Mouse (Mus musculus): ENCODE data around the gene Wdfy1.

The Wdfy1 gene

DNA sequence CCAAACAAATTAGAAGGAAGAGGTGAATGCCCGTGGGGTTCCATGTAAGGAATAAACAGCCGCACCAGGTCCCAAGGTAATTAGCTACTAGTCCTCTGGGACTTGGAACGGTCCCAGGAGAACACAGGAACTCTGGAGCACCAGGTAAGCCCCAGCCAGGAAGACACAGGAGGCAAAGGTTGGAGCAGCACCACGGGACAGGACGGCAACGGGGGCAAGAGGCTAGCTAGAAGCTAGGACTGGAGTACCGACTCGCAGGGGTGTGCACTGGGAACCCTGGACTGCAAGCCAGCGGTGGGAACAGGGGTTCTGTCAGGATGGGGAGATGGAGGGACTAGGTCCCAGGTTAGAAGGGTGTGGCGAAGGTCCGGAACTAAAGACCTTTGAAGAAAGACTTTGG lies 15.3 kb downstream of the Wdfy1 start:
- no peak for DNase-seq (ENCODE audit: low spot score)

DNA sequence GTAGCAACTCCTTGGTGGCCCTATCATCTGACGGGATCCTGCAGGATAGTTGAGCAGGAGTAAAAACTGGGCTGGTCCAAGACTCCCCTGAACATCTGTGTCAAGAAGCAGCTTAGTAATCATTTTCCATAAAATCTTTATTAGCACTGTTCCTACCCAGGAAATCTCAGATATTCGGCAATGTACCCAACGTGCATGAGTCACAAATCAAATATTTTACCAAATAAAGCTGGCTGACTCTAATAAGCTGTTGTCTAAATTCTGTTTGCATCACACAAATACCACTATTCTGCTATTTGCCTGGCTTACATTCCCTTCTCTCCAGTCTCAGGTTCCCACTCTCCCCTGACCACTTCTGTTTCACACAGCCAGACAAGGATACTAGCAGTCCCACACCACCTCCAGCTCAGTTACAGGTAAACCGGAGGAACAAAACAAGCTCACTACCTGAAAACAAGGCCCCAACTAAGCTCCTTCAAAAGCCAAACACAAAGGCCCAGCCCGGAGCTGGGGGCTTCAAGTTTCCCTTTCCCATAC lies 16.4 kb downstream of the Wdfy1 start:
- DNase-seq (ENCODE audit: low spot score): no peak

DNA sequence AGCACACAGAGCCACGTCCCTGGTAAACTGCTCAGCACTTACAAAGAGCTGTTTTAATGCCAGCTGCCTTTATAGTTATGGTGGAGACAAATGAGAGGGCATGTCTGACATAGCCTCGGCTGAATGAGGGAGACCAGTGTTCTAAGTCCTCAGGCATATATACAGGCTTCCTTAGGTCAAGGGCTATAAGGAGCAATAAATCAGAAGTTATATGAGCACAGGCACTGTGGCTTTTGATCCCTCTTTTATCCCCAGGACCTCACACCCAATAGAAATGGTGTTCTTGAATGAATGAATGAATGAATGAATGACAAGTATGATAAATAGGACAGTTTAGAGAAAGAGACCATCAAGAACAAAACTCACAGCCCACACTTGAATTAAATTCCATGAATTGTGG lies 16.9 kb downstream of the Wdfy1 start:
- no peak for DNase-seq (ENCODE audit: low spot score)

DNA sequence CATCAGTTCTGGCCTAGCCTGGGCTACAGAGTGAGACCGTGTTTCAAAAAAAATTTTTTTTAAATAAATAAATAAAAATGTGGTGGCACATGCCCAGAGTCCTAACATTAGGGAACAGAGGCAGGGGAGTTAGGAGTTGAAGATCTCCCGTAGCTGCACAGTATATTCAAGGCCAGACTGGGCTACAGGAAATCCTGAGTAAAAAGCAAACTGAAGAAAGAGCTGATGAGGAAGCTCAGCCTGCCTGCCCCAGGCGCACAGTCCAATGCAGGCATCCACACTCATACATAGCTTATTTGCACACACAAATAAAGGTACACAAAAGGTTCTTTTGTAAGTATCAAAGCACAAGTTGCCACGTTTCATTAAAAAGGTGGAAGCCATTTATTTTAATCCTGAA lies 18.3 kb downstream of the Wdfy1 start:
- no peak for DNase-seq (ENCODE audit: low spot score)

DNA sequence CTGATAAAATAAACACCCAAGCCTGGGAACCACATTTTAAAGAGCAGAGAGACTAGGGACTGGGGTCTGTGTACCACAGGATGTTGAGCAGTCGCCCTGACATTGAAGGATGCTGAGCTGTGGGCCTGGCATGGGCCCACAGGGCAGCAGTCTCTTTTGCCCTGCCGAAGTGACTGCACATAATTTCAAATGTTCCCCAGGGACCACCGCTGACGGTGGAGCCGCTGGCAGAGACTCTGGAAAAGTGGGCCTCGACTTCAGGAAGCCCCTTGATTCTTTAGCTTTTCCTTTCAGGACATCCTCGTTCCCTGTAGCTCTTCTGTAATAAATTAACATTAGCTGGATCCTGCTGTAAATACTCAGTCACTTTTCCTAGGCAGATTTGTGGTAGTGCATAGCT lies 18.8 kb downstream of the Wdfy1 start:
- no peak for DNase-seq (ENCODE audit: low spot score)

DNA sequence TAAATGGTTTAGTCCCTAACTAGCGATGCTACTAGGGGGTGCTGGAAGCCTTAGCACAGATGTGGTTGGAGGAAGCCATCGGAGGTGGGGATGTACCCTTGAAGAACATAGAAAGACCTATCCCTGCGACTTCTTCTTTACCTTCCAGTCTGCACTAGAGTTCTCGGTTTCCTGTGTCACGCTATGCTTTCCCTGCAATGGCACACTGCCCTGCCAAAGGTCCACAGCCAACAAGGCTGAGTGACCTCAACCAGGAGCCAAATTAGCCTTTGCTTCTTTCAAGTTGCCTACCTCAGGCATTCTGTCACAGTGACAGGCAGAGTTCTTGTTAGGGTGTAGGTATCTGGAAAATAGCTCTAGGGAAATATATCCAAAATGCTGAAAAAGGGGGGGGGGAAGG lies 19.5 kb downstream of the Wdfy1 start:
- DNase-seq (ENCODE audit: low spot score): no peak

DNA sequence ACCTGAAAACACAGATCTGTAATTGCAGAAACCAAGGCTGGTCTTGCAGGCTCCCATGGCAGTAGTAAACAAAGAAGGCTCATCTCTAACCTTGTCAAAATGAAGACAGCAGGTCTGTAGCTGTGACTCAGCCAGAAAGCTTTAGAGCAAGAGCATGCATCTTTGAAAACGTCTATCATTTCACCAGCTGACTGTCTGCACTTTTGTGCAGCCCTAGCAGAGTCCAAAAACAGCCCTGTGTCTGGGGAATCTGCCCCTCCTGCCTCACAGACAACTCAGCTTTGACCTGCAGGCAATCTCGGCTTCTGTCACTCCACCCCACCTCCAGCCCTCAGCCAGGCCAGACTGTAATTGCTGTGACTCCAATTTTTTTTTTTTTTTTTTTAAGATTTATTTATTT lies 20.6 kb downstream of the Wdfy1 start:
- no peak for DNase-seq (ENCODE audit: low spot score)

DNA sequence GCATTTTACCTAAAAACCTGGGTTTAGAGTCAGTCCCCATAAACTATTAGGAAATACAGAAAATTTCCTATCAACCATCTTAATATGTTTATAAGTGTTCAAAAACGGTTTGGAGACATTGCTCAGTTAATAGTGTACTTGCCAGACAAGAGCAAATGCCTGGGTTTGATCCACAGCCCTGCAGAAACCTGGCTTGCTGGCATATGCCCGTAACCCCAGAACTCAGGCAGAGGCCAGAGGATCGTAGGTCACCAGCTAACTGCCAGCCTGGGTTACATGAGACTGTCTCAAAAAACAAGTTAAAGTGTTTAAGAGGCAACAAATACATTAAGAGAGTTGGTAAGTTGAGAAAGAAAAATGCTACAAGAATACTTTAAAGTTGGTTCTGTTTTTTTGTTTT lies 21.0 kb downstream of the Wdfy1 start:
- DNase-seq (ENCODE audit: low spot score): no peak

DNA sequence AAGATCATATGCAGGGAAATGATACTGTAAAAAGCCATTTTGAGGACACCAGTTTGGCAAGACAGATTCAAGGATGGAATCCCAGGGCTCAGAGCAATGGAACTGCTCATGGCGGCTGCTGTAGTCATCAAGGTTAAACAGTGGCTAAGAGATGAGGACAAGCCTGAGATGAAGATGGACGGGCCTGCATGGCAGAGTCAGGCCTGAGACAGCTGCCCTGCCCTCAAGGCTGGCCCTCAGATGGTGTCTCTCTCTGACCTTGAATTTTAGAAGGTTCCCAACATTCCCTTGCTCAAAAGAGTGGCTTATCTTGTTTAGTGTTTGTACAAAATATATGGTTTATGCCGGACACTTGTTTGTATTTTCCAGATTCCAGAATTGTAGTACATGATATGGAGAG lies 22.5 kb downstream of the Wdfy1 start:
- no peak for DNase-seq (ENCODE audit: low spot score)

DNA sequence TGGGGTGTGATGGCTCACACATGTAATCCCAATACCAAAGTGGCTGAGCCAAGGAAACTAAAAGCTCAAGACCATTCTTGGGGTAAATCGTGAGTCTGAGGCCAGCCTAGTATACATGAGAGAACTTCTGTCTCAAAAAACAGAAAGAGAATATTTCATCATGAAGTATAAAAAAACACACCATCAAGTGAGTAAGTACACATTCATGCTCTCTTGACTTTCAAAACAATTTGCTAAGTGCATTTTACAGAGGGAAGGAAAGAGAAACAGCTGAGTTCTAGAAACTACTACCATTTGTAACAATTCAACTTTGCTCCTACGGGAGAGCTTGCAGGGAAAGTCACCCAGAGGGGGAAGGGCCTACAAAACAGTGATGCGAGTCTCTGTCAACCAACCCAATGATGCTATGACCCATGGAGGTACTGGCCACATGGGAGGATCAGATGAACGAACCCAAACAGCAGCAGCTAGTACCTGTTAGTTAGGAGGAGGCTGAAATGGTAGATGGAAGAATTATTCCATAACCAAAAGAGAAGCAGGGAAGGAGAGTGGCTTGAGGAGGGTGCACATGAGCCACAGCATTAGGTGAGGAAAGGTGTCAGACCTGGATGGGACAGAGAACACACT lies 23.1 kb downstream of the Wdfy1 start:
- no peak for DNase-seq (ENCODE audit: low spot score)

DNA sequence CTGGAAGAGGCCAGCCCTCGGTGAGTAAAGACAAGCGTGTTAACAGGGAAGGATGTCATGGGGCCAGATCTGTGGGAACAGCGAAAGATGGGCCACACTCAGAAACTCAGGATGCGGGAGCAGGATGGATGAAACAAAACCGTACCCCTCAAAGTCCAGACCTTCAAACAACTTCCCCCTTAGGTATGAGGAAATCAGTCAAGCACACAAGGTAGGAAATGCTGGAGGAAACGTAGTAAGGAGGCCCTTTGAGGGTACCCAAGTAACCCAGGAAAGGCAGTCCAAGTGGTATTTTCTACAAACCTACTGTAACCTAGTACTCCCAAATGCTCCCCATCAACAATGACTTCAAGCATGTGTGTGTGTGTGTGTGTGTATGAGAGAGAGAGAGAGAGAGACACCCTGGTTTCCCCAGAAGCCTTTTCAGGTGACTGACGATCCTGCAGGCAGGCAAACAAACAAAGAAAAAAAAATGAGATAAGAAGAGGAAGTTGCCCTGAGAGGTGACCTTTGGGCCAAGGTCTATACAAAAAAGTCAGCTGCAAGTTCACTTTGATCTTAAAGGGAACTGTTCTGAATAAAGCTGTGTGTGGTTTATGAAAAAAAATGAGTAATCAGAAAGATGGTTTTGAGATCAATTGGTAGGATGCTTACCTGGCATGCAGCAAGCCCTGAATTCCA lies 23.8 kb downstream of the Wdfy1 start:
- no peak for DNase-seq (ENCODE audit: low spot score)

DNA sequence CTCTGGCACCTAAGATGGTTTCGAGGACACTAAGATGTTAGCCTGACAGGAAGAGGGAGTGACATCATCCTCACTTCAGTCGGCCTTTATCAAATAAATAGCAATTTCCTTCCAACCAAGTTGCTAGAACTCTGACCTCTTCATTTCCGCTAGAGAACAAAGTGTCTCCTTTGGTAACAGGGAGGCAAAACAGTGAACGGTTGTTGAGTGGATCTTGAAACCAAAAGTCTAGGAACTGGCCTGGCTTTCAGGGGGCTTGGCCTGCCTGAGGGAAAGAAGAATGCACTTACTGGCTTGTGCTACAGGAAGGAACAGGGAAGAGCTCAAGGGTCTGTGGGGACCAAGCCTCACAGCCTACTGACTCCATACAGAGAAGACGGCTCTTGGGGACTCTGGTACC lies 24.8 kb downstream of the Wdfy1 start:
- DNase-seq (ENCODE audit: low spot score): no peak

DNA sequence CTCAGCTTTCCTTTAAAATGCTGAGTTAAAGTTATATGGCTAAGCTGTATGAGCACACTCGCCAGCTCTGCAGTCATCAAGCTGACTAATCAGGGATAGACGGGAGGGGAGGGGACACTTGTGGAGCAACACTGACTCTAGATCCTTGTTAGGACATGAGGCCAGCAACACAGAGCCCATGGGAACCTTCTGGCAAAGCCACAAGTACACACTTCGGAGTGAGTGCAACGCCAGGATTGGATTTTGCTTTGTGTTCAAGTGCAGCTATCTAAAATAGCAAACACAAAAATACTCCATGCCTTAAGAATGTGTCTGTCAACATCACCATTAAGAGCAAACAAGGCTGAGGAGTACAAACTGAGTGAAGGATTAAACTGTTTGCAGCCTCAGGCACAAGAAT lies 29.9 kb downstream of the Wdfy1 start:
- DNase-seq (ENCODE audit: low spot score): no peak

DNA sequence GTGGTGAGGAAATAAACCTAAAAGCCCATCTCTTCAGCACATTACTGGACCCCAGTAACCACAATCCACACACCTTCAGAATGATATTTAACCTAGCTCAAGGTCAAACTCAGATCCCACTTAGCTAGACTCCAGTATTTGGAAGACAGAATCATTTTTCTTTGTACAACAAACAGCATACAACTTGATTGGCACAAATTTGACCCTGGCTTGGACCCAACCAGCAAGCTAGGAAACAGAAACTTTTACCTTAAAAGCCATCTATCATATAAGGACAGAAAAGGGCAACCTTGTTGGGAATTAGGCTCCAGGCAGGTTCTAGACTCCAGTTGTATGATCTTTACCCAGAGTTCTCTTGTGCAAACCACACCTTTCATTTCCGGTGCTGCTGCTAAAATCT lies 32.6 kb downstream of the Wdfy1 start:
- no peak for DNase-seq (ENCODE audit: low spot score)

DNA sequence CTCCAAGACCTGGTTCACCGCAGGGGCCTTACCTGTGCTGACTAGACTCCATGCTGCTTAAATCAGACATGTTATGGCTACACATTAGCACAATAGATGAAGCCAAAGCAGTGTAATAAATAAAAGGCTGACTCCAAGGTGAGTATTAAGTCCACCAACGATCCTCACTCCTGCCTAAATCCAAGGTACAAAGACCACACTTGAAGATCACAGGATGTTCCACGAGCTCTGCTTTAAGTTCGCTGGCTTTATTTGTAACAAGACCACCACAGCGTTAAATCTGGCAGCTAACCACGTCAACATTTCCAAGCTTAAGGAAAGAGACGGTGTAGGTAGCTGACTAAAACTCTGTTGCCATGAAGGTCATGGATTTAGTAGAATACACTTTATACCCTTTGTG lies 33.0 kb downstream of the Wdfy1 start:
- DNase-seq (ENCODE audit: low spot score): no peak

DNA sequence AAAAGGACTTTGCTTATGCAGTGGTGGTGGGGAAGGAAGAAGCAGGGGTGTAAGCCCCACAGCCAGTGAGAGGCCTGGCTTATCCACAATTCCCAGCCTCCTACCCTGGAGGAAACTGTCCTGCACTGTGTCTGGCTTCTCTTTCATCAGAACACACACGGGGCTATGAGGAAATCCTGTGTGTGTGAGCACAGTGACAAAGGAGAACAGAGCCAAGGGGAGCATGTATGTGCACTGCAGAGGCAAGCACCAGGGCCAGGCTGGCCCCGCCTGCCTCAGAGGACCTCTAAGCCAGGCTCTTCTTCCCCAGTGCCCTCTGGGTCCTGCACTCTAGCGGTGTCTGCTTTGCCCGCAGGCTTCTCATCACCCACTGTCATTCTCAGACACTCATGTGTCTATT lies 34.9 kb downstream of the Wdfy1 start:
- no peak for DNase-seq (ENCODE audit: low spot score)

DNA sequence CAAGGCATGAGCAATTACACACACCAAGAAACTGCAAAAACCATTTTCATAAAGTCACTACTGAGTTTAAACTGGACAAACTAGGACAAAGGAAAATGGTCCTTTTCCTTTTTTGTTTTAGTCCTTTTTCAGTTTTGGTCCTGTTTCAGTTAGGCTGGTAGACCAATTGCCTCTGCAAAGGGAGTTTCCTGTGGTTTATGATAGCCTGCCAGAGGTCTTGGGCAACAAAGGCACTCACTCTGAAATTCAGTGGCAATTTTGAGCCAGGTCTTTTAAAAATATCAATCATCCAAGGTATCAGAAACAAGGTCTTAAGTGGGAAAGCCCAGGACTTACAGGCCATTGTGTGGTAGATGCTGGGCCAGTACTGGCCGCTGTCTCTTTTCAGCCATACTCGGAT lies 36.2 kb downstream of the Wdfy1 start:
- DNase-seq (ENCODE audit: low spot score): no peak

DNA sequence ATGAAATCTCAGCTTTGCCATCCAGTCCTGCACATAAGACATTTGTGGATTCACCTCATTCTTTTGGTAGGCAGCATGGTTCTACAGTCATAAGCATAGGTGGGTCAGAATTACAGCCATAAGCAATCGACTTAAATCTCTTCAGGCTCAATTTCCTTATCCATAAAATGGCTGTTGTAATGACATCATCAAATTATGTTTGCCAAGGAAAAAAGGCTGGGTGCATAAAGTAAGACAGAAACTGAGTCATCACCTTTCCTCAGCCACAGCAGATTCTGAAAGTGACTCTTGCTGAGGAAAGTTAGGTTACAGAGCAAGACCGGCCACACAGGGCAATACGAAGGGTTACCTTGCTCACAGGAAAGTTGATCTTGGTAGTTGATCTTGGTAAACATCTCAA lies 39.5 kb downstream of the Wdfy1 start:
- no peak for DNase-seq (ENCODE audit: low spot score)

DNA sequence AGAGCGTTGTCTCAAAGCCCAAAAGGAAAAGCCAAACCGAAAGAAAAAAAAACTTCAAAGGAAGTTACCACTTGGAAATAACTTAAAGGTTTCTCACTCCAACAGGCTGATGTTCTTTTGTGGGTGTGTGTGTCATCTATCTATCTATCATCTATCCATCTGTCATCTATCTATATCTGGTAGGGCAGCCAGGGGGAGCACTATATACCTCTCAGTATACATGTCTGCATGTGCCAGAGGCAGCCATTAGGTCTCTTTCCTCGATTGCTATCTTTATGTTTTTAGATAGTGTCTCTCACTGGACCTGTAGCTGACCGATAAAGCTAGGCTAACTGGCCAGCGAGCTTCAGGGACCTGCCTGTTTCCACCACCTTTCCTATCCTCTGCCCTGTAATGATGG lies 41.1 kb downstream of the Wdfy1 start:
- DNase-seq (ENCODE audit: low spot score): no peak

DNA sequence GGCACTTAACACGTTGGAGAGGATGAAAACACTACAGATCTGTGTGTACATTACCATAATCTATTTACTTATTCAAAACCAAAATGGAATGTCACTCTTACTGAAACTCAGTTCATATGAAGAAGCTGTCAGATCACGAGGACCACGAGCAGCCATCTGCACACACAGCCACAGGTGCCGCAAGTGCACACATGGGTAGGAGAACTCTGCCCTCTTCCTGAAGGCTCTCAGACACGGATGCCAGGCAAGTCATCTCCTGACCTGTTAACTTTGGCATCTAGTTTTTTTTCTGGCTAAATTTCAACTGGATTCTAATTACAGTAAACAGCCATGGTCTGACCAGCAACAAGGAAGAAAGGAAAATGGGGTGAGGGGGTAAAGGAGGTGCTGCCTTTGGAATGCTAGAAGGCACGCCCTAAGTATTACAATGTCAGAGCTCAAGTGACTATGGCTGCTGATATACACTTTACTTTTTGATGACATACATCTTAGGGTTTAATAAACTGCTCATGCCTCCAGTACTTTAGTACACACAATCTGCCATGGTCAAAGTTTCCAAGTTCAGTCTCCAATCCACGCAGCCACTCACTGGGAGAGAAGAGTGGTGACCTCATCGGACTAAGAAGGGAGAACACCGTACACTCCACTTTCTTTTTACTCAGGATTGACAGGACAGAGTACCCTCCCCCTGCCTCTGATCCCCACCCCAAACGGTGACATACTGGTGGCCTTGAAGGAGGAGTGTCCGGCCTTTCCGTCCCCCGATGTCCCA lies 61.6 kb downstream of the Wdfy1 start:
- DNase-seq (ENCODE audit: low spot score): no peak

DNA sequence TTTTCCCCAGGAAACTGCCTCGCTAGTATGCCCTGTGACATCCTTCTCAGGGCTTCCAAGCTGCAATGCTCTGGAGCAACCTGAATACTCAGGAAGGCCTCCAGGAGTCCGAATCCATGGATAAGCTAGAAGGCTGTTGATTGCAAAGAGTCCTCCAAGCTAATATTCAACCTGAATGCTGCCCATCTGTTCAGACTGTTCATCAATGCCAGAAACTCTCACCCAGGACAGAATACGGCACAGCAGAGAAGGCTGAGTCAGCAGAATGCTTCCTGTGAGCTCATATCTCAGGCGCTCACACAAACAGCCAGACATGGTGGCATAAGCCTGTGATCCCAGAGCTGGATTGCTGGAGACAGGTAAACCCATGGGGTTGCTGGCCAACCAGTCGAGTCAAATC lies 62.9 kb downstream of the Wdfy1 start:
- DNase-seq (ENCODE audit: low spot score): no peak

DNA sequence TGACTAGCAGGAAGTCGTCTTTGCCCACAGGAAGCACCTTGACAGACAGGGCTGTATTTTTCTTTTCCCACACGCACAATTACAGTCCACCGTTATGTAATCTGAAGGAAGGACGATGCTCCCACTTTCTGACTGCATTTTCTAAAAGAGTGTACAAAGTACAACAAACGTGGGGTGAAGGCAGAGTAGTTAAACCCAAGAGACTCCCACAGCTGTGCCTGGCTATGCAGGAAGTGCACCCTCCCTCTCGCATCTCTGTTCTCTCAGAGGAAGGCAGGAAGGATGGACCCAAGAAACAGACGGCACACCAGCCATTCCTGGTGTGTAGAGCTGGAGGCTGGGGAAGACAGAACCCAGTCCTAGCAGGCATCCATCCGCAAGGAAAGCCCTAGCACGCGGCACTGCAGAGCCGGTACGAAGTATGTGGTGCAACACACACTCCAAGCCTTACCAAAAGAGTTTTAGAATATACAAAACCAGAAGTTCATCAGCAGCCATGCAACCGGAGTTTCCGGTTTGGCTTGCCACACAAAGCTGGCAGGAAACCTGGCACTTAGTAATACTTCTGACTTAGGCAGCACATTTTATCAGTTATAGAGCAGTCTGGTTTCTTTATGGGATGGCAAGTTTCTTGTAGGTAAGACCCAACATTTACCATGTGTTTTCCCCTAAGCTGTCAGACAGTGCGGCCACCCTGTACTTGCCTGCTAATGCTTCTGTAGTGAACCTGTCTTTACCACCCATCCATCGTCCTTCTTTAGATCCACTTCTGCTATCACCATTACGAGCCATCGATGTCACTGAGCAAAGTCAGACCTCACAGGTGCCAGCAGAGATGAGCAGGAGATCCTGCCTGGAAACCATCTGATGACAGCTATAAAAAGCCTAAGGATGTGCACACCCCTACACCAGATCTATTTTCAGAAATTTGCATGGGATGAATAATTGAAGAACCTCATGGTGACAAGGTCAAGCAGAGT lies 64.5 kb downstream of the Wdfy1 start:
- DNase-seq (ENCODE audit: low spot score): no peak
